Mouse (Mus musculus) liver, adult 2 months (tissue): ENCODE data around the gene Pdlim5. TPM values are rescaled to one million over a fixed set of nuclear protein-coding genes. Genes with fewer than 3 reads are reported as not detected.

Source experiments
- DNase-seq: peaks from one replicate; pipeline ENCODE4 v3.0.0-alpha.2; 2011; ENCODE audit warnings: low read depth, low spot score; ENCODE audit errors: extremely low read depth
- H3K27ac ChIP-seq: fragments of 200-500 bp; replicated peaks from 2 replicates; pipeline ENCODE4 v1.5.1; 2012; ENCODE audit warnings: low read depth, mild to moderate bottlenecking, control low read depth, inconsistent platforms, low read length; ENCODE audit not compliant: insufficient read depth
- H3K27me3 ChIP-seq: fragments of 200-500 bp; 2 replicates; pipeline ENCODE4 v1.6.1; 2012; ENCODE audit warnings: mild to moderate bottlenecking, moderate library complexity, low read length, inconsistent platforms; ENCODE audit not compliant: control insufficient read depth, insufficient read depth
- H3K36me3 ChIP-seq: fragments of 200-500 bp; 2 replicates; pipeline ENCODE4 v1.6.1; 2012; ENCODE audit warnings: low read length, inconsistent platforms; ENCODE audit not compliant: control insufficient read depth, insufficient read depth
- H3K4me1 ChIP-seq: fragments of 200-500 bp; 2 replicates; pipeline ENCODE4 v1.6.1; 2011; ENCODE audit warnings: low read length; ENCODE audit not compliant: control insufficient read depth, insufficient read depth
- H3K4me3 ChIP-seq: fragments of 200-500 bp; 2 replicates; pipeline ENCODE4 v1.5.1; 2011; ENCODE audit warnings: low read depth, mild to moderate bottlenecking, control low read depth, low read length, moderate library complexity; ENCODE audit not compliant: insufficient read depth
- H3K79me2 ChIP-seq: fragments of 200-500 bp; 2 replicates; pipeline ENCODE4 v1.6.1; 2012; ENCODE audit warnings: inconsistent platforms, mild to moderate bottlenecking, low read length, moderate library complexity; ENCODE audit not compliant: control insufficient read depth, insufficient read depth
- H3K9ac ChIP-seq: fragments of 200-500 bp; 2 replicates; pipeline ENCODE4 v1.6.1; 2012; ENCODE audit warnings: low read depth, mild to moderate bottlenecking, control low read depth, inconsistent platforms, low read length
- CTCF ChIP-seq: fragments of 200-500 bp; IDR thresholded peaks from 2 replicates; pipeline ENCODE4 v1.5.1; 2011; ENCODE audit warnings: low read depth, low read length, control low read depth
- POLR2A ChIP-seq: fragments of 200-500 bp; IDR thresholded peaks from 2 replicates; pipeline ENCODE4 v1.6.1; 2011; ENCODE audit warnings: low read length, control low read depth; ENCODE audit not compliant: insufficient read depth; ENCODE audit errors: extremely low read depth
- WGBS: fragments of 180-500 bp; shearing (Covaris S2); methylation state at CpG from one replicate; pipeline ENCODE4 v1.1.7; 2018; 5-methylcytosine and 5-hydroxymethylcytosine counted together
- polyA plus RNA-seq: library from polyadenylated mRNA; depleted of rRNA; stranded (reverse); fragments of >200 nt; gene quantifications from 2 replicates; pipeline ENCODE4 v1.2.3, GENCODE M21; 2012; rRNA removed
- total RNA-seq: library from RNA; depleted of rRNA; stranded (reverse); fragments of >200 nt; gene quantifications from 2 replicates; pipeline ENCODE4 v1.2.3, GENCODE M21; 2014; rRNA removed

Gene Pdlim5
- total RNA-seq: 31.4 and 33.6 TPM in 2 replicates
- 42.6 and 45.8 TPM in 2 replicates for polyA plus RNA-seq

DNA sequence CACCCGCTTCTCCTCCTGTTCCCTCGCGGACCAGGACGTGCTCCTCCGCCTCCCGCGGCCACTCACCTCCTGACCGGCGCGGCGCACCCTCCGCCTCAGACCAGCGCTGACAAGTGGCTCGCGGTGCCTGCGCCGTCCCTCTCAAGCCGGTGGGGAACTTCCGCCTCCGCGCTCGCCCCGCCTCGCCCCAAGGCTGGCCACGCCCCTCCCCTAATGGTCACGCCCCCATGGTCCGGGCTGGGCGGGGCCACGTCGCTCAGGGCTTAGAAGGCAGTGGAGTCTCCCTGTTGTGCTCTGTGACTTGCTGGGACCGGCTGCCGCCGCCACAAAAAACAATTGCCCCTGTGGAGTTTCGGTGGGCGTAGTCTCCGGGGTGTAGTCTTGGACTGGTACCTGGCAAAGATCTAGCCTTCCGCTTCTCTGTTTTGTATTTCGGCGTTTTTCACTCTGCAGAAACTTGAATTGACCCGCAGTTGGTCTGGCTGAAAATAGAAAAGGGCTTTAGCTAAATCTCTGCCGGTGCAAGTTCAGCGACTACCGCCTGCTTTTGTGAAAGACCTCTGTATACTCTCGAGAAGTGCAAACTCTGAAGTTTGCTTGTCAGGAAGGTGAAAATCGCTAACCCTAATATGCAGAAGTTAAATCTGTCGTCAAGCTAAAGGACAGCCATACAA lies at the start of gene Pdlim5:
Pdlim5 (minus strand) TSS at position 177 of the 674 bp plus-strand sequence.
- peak; percentile 78 for DNase-seq
- under 1% methylated on average over 46 of the region's 46 CpGs for WGBS
- peaks cover 4% of the 10 kb centered on the region; the same call in 1 of the 2 replicates for H3K4me1 ChIP-seq
- peak within 1 kb of the TSS; percentile 88 for H3K4me3 ChIP-seq
- peak within 1 kb of the TSS; percentile 89 for H3K27ac ChIP-seq
- H3K79me2 ChIP-seq: peaks cover 5% of the 10 kb centered on the region; the same call in 1 of the 2 replicates
- 0 out of 2 replicates have a peak, but pooled peaks cover 2% of the 10 kb centered on the region for H3K36me3 ChIP-seq
- peak within 1 kb of the TSS; percentile 97 for H3K9ac ChIP-seq
- TF ChIP-seq CTCF (no peak), POLR2A (peak; percentile 97)
- H3K27me3 ChIP-seq: no peaks in the 10 kb centered on the region

DNA sequence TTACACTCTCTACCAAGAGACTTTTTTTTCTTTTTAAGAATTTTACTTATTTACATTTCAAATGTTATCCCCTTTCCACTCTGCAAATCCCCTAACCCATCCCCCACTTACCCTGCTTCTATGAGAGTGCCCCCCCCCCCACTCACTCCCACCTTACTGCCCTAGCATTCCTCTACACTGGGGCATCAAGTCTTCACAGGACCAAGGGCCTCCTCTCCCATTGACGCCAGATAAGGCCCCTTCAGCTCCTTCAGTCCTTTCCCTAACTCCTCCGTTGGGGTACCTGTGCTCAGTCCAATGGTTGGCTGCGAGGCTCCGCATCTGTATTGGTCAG lies 48.2 kb upstream of the Pdlim5 start:
- Histone ChIP-seq H3K9ac (no peak overlapping the region), H3K27ac (no peak overlapping the region), H3K36me3 (no peaks in the 10 kb centered on the region), H3K4me1 (peaks cover 3% of the 10 kb centered on the region; the same call in 1 of the 2 replicates), H3K79me2 (no peaks in the 10 kb centered on the region), H3K27me3 (no peaks in the 10 kb centered on the region), H3K4me3 (no peak overlapping the region)
- WGBS: 59% methylated on average over 4 of the region's 4 CpGs
- no peak for TF ChIP-seq POLR2A
- TF ChIP-seq CTCF: no peak
- DNase-seq: no peak

DNA sequence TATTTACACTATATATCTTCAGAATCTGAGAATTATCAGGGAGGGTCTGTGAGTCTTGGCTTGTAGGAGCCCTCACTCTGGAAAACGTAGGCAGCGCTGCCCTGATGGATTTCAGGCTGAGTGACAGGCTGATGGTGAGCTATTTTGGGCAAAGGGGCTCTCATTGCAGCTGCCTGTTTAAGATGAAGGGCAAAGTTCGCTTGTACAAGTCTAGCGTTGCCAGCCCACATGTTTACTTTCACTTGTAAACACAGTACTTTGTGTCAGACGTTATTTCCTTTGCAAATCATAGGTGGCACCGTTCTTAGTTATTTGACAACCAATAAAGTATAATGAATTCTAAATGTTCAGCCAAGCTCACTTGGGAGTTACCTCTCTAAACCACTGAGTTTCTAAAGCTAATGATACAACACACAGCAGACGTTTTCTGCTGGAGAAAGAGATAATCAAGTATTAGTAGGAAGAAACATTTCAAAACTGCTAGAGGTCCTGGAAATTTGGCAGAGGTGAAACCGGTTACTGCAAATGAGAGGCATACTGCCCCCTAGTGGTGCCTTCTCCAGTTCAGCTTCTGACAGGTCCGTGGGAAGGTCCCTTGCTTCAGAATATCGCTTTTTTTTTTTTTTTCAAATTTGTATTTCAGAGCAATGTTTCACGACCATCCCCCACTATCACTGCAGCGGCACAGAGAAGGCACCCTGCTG lies 47.7 kb upstream of the Pdlim5 start:
- 0 out of 2 replicates have a peak overlapping the region, but pooled peaks have one; percentile 6 for H3K9ac ChIP-seq

DNA sequence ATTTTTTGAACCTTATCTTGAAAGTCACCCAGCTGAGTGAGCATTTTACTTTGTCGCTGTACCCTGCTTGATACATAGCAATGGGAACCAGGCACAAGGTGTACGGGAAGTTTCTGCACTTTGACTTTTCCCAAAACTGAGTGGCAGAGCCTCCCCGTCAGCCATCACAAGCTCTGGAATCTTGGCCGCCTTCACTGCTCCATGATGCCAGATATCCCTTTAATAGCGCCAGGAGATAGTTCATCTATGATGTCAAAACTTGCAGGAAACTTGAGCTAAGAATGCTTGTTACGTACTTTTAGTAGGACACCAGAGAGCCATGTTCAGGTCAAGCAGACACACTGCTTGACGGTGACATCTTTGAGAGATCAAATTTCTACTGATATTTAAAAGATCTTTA lies 46.7 kb upstream of the Pdlim5 start:
- Histone ChIP-seq H3K4me1 (peaks cover 3% of the 10 kb centered on the region; the same call in 1 of the 2 replicates), H3K27ac (no peak overlapping the region), H3K27me3 (no peaks in the 10 kb centered on the region), H3K4me3 (no peak overlapping the region), H3K36me3 (no peaks in the 10 kb centered on the region), H3K9ac (no peak overlapping the region), H3K79me2 (no peaks in the 10 kb centered on the region)
- no peak for DNase-seq
- no peak for TF ChIP-seq CTCF
- TF ChIP-seq POLR2A: no peak
- 77% methylated on average over 7 of the region's 7 CpGs for WGBS

More for the DNA sequence above, 47.7 kb upstream of the Pdlim5 start:
- Histone ChIP-seq H3K79me2 (no peaks in the 10 kb centered on the region), H3K36me3 (no peaks in the 10 kb centered on the region), H3K4me1 (peaks cover 3% of the 10 kb centered on the region; the same call in 1 of the 2 replicates), H3K27me3 (no peaks in the 10 kb centered on the region), H3K27ac (no peak overlapping the region), H3K4me3 (no peak overlapping the region; the same call in 1 of the 2 replicates)
- TF ChIP-seq CTCF (peak; percentile 78), POLR2A (no peak)
- DNase-seq: peak; percentile 93
- 3% methylated on average over 12 of the region's 12 CpGs for WGBS

DNA sequence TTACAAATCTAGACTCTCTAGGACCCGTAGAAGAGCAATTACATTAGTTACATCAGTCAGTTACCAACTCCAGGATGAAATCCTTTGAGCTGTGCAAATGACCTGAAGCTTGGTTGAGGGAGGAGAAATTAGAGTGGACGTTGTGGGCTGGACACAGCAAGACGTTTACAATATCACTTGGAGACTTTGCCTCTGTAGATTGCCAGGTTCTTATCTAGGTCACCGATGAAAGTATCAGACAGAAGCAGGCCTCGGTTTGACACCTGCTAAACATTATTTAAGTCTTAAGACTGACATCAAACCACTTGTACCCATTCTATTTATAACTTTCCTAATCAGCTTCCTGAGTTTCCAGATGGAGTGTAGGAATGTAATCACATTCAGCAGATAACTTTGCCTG lies 45.6 kb upstream of the Pdlim5 start:
- 65% methylated on average over 5 of the region's 5 CpGs for WGBS
- 0 out of 2 replicates have a peak, but pooled peaks cover 2% of the 10 kb centered on the region for H3K27me3 ChIP-seq
- H3K79me2 ChIP-seq: no peaks in the 10 kb centered on the region
- H3K36me3 ChIP-seq: no peaks in the 10 kb centered on the region
- TF ChIP-seq CTCF (no peak), POLR2A (no peak)
- peaks cover 3% of the 10 kb centered on the region; the same call in 1 of the 2 replicates for H3K4me1 ChIP-seq
- no peak overlapping the region for H3K9ac ChIP-seq
- H3K4me3 ChIP-seq: no peak overlapping the region
- DNase-seq: no peak
- H3K27ac ChIP-seq: no peak overlapping the region
